Mouse (Mus musculus): ENCODE data around the gene Lrrk1. TPM values are rescaled to one million over a fixed set of nuclear protein-coding genes. Genes with fewer than 3 reads are reported as not detected.

Lrrk1 gene
- polyA plus RNA-seq (2014; fragmentation: Nextera tagmentation; extraction: Ambion mirVana): 2.9 and 3.2 TPM in 2 replicates

DNA sequence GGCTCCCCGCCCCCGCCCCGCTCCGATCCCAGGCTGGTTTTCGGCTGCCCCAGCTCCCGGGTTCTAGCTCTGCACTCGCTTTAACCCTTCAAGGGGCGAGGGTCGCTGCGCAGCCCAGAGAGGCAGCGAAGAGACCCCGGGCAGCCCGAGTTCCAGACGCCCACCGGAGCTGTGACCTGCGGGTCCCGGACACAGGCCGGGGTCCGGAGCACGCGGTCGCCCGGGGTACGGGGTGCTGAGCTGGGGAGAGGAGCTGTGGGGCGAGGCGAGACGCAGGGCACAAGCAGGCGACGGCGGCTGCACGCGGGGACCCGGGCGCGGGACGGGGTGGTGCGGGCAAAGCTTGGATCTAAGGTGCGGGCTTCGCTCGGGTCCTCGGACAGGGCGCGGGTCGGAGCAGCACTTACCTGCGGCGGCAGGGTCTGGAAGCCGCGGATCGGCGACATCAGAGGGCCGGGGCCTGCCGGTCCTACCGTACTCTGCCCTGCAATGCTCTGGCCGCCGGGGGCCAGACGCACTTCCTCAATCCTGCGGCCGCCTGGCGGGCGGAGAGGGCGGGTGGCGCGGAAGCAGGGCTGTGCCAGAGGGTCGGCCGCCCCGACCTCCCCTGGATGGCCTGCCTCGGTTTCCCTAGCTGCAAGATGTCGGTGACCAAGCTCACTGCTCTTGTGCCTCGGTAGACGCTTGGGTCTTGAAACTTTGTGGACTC lies at the start of gene Lrrk1:
Lrrk1 (minus strand) TSS at position 538 of the 709 bp plus-strand sequence.
- H3K4me1 ChIP-seq (replicated peaks; ENCODE audit: control insufficient read depth, insufficient read depth, low read length): 0 out of 2 replicates have a peak, but pooled peaks cover 2% of the 10 kb centered on the region
- no peaks in the 10 kb centered on the region for H3K36me3 ChIP-seq (ENCODE audit: control insufficient read depth, insufficient read depth, low read length)
- under 1% methylated on average over 69 of the region's 70 CpGs for WGBS
- peak within 1 kb of the TSS; percentile 99 for H3K4me2 ChIP-seq (replicated peaks; ENCODE audit: low read depth, low read length)
- peak within 1 kb of the TSS; percentile 55 for H3K4me3 ChIP-seq (ENCODE audit: low read depth, low read length)
- no peak within 1 kb of the TSS for H3K27ac ChIP-seq (ENCODE audit: low read depth, low read length)
- DNase-seq (ENCODE audit: low spot score): peak; percentile 80
- peak within 1 kb of the TSS; percentile 60 for H3K9ac ChIP-seq (ENCODE audit: low read depth, low read length)
- no peaks in the 10 kb centered on the region for H3K9me3 ChIP-seq (ENCODE audit: control insufficient read depth, low read length)
- H3K27me3 ChIP-seq (ENCODE audit: control insufficient read depth, insufficient read depth, low read length): peaks cover 7% of the 10 kb centered on the region; the same call in 1 of the 2 replicates
- peak; percentile 79 for ATAC-seq (ENCODE audit: low FRiP score)

DNA sequence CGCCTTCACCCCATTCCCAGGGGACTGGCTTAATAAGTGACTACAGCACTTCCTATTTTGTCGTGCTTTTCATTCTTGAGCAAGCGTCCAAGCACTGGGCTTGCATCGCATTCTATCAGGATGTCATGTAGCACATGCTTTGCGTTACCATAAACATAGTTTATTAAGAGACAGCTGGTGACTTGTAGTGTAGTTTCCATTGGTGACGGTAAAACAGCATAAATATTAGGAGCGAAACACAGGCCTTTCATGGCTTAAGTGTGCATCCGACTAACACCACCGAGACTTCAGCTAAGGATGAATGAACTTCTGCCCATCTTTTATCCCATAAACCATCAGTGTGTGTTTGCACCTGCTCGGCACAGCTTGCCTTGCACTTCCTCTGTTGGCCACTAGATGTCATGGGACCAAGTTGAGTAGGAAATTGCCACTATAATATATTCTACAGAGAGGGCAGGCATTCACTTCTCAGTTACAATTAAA lies 46.3 kb upstream of the Lrrk1 start:
- Histone ChIP-seq H3K27ac (ENCODE audit: low read depth, low read length) (no peak overlapping the region), H3K36me3 (ENCODE audit: control insufficient read depth, insufficient read depth, low read length) (no peaks in the 10 kb centered on the region), H3K4me1 (replicated peaks; ENCODE audit: control insufficient read depth, insufficient read depth, low read length) (no peaks in the 10 kb centered on the region), H3K27me3 (ENCODE audit: control insufficient read depth, insufficient read depth, low read length) (no peaks in the 10 kb centered on the region; the same call in 1 of the 2 replicates), H3K9me3 (ENCODE audit: control insufficient read depth, low read length) (no peaks in the 10 kb centered on the region), H3K4me2 (replicated peaks; ENCODE audit: low read depth, low read length) (no peak overlapping the region), H3K4me3 (ENCODE audit: low read depth, low read length) (no peak overlapping the region), H3K9ac (ENCODE audit: low read depth, low read length) (no peak overlapping the region)
- DNase-seq (ENCODE audit: low spot score): peak; percentile 77
- ATAC-seq (ENCODE audit: low FRiP score): no peak
- 53% methylated on average over 10 of the region's 10 CpGs for WGBS

DNA sequence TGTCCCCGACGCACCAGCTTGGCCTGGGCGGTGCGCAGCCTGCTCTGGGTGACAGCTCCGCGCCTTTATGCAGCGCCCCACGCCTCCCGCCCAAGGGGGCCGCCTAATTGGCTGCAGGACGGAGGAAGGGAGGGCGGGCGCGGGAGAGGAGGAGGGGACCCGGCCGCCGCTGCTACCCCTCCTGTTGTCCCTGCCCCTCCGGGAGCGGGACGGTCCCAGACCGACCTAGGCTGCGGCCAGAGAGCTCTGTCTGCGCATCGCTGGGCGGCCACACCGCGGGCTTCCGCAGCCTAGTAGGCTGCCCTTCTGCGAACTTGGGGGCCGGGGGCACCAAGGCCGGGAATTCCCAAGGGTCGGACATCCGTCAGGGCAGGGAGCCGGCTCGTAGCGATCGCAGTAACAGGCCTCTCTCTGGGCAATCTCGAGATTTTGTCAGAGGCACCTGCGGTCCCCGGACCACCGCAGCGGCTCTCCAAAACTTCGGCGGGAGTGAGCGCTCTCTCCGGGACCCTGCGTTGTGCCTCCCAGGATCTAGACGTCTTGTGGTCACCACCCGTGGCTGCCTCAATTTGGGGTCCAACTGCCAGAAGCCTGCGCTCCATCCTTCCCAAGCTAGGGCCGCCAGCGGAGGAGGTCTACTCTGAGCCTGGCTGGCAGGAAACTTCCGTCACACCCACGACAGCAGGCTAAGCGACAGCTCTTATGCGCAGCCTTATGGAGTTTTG lies 39.4 kb upstream of the Lrrk1 start, which contains the start of gene Aldh1a3:
Aldh1a3 (minus strand) TSS at position 81 of the 725 bp plus-strand sequence.
- Histone ChIP-seq H3K27me3 (ENCODE audit: control insufficient read depth, insufficient read depth, low read length) (peaks cover 48% of the 10 kb centered on the region), H3K9me3 (ENCODE audit: control insufficient read depth, low read length) (no peaks in the 10 kb centered on the region), H3K27ac (ENCODE audit: low read depth, low read length) (no peak within 1 kb of the TSS), H3K4me3 (ENCODE audit: low read depth, low read length) (peak within 1 kb of the TSS; percentile 39), H3K4me2 (replicated peaks; ENCODE audit: low read depth, low read length) (peak within 1 kb of the TSS; percentile 95), H3K4me1 (replicated peaks; ENCODE audit: control insufficient read depth, insufficient read depth, low read length) (peaks cover 4% of the 10 kb centered on the region; the same call in 1 of the 2 replicates), H3K9ac (ENCODE audit: low read depth, low read length) (peak within 1 kb of the TSS; percentile 33; the same call in 1 of the 2 replicates), H3K36me3 (ENCODE audit: control insufficient read depth, insufficient read depth, low read length) (no peaks in the 10 kb centered on the region)
- under 1% methylated on average over 56 of the region's 56 CpGs for WGBS
- ATAC-seq (ENCODE audit: low FRiP score): peak; percentile 86
- DNase-seq (ENCODE audit: low spot score): peak; percentile 69

DNA sequence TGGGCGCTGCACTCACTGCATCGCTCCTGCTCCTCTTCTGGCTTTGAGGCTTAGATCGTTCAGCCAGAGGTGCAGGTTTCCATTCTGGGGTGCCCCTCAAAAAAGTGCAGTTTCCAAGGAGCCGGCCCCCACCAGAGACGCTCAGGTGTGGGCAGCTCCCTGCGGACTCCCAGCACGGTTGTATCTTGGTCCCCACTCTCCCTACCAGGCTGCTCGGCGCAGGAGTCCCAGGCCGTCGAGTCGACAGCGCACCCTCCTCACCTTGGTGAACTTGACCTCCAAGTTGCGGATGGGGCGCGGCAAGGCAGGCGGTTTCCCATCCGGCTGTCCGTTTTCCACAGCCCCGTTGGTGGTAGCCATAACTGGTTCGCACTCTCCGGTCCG lies 38.9 kb upstream of the Lrrk1 start:
- ATAC-seq (ENCODE audit: low FRiP score) (peak; percentile 41; the same call in 1 of the 2 replicates), DNase-seq (ENCODE audit: low spot score) (no peak)
- Histone ChIP-seq H3K27ac (ENCODE audit: low read depth, low read length) (no peak overlapping the region), H3K9me3 (ENCODE audit: control insufficient read depth, low read length) (no peaks in the 10 kb centered on the region), H3K36me3 (ENCODE audit: control insufficient read depth, insufficient read depth, low read length) (no peaks in the 10 kb centered on the region), H3K4me1 (replicated peaks; ENCODE audit: control insufficient read depth, insufficient read depth, low read length) (peaks cover 4% of the 10 kb centered on the region; the same call in 1 of the 2 replicates), H3K4me3 (ENCODE audit: low read depth, low read length) (peak overlapping the region; percentile 39), H3K9ac (ENCODE audit: low read depth, low read length) (no peak overlapping the region), H3K27me3 (ENCODE audit: control insufficient read depth, insufficient read depth, low read length) (peaks cover 48% of the 10 kb centered on the region), H3K4me2 (replicated peaks; ENCODE audit: low read depth, low read length) (peak overlapping the region; percentile 95)
- 0% methylated on average over 23 of the region's 23 CpGs for WGBS

DNA sequence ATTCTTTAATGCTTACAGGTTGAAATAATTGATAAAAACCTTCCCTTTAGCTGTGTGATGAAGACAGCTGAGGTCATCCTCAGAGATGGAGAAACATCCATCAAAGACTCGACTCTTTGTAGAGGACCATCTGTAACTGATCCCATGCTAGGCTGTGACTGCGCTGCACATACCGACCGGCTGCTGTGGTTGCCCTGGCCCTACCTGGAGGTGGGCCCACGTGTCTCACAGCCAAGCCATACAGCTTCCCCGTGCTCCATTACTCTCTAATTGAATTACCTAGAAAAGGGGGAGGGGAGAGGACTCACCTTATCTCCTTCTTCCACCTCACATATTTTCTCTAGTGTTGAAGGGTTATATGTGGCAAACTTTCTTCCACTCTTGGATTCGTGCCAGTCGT lies 33.8 kb upstream of the Lrrk1 start:
- H3K9ac ChIP-seq (ENCODE audit: low read depth, low read length): no peak overlapping the region
- 72% methylated on average over 8 of the region's 8 CpGs for WGBS
- H3K36me3 ChIP-seq (ENCODE audit: control insufficient read depth, insufficient read depth, low read length): no peaks in the 10 kb centered on the region
- no peak for ATAC-seq (ENCODE audit: low FRiP score)
- H3K4me1 ChIP-seq (replicated peaks; ENCODE audit: control insufficient read depth, insufficient read depth, low read length): peaks cover under 1% of the 10 kb centered on the region; the same call in 1 of the 2 replicates
- peaks cover 25% of the 10 kb centered on the region for H3K27me3 ChIP-seq (ENCODE audit: control insufficient read depth, insufficient read depth, low read length)
- no peak overlapping the region for H3K4me2 ChIP-seq (replicated peaks; ENCODE audit: low read depth, low read length)
- no peak overlapping the region for H3K27ac ChIP-seq (ENCODE audit: low read depth, low read length)
- no peak overlapping the region for H3K4me3 ChIP-seq (ENCODE audit: low read depth, low read length)
- DNase-seq (ENCODE audit: low spot score): no peak
- no peaks in the 10 kb centered on the region for H3K9me3 ChIP-seq (ENCODE audit: control insufficient read depth, low read length)

DNA sequence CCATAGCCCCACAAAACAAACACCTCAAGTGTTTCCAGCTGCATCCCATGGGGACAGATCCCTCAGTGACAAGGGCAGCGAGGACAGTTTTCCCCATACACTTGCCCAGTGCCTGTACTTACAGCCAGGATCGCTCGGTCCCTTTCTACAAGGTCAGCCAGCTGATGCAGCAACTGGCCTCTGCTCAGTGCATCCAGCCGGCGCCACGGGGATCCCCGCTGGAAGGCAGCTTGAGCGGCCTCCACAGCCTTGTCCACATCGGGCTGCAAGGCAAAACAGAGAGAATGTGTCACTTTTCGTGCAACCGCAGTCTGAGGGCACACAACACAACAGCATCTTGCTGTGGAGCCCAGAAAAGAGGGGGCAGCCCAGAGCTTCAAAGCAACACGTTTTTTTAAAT lies 30.8 kb upstream of the Lrrk1 start:
- no peak for DNase-seq (ENCODE audit: low spot score)
- no peaks in the 10 kb centered on the region for H3K27me3 ChIP-seq (ENCODE audit: control insufficient read depth, insufficient read depth, low read length)
- no peaks in the 10 kb centered on the region for H3K36me3 ChIP-seq (ENCODE audit: control insufficient read depth, insufficient read depth, low read length)
- no peak overlapping the region for H3K4me2 ChIP-seq (replicated peaks; ENCODE audit: low read depth, low read length)
- no peaks in the 10 kb centered on the region for H3K9me3 ChIP-seq (ENCODE audit: control insufficient read depth, low read length)
- no peak overlapping the region for H3K27ac ChIP-seq (ENCODE audit: low read depth, low read length)
- H3K4me3 ChIP-seq (ENCODE audit: low read depth, low read length): no peak overlapping the region
- no peaks in the 10 kb centered on the region for H3K4me1 ChIP-seq (replicated peaks; ENCODE audit: control insufficient read depth, insufficient read depth, low read length)
- WGBS: 60% methylated on average over 12 of the region's 12 CpGs
- H3K9ac ChIP-seq (ENCODE audit: low read depth, low read length): no peak overlapping the region
- no peak for ATAC-seq (ENCODE audit: low FRiP score)

DNA sequence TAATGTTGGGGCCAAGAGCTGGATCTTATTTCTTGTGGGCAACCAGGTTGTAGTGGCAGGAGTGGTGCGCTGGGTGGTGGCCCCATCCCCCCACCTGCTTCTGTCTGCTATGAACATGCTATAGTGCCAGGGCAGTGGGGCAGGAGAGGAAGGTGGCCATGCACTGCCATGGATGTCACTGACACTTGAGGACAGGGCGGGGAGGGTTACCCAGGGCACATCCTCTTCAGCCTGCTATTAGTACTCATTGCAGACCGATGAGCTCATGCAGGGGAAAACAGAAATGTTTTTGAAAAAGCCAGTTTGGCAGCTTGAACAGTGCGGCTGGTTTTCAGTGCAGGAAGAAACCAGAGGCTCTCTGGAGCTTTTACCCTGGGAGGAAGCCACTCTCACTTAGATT lies 28.7 kb upstream of the Lrrk1 start:
- WGBS: 84% methylated on average over 4 of the region's 4 CpGs
- Histone ChIP-seq H3K36me3 (ENCODE audit: control insufficient read depth, insufficient read depth, low read length) (no peaks in the 10 kb centered on the region), H3K4me3 (ENCODE audit: low read depth, low read length) (no peak overlapping the region), H3K27ac (ENCODE audit: low read depth, low read length) (no peak overlapping the region), H3K4me2 (replicated peaks; ENCODE audit: low read depth, low read length) (no peak overlapping the region), H3K27me3 (ENCODE audit: control insufficient read depth, insufficient read depth, low read length) (no peaks in the 10 kb centered on the region), H3K4me1 (replicated peaks; ENCODE audit: control insufficient read depth, insufficient read depth, low read length) (no peaks in the 10 kb centered on the region), H3K9me3 (ENCODE audit: control insufficient read depth, low read length) (no peaks in the 10 kb centered on the region), H3K9ac (ENCODE audit: low read depth, low read length) (no peak overlapping the region)
- ATAC-seq (ENCODE audit: low FRiP score): no peak
- no peak for DNase-seq (ENCODE audit: low spot score)

DNA sequence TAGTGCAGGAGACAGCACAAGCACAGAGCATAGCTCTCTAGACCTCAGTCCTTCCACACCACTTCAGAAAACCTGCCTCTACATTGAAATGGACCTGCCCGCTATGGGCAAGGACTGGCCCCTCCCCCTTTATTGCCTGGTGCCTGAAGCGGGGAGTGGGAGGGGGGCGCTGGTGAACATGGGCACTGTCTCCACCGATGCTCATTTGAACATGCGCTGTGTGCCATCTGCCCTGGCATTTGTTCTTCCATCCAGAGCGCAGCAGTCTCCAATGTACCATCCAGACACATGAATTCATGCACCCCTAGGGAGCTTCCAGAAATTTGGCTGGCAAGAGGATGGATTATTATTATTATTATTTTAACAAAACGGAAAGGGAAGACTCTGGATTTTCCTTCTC lies 24.9 kb upstream of the Lrrk1 start:
- H3K27me3 ChIP-seq (ENCODE audit: control insufficient read depth, insufficient read depth, low read length): no peaks in the 10 kb centered on the region
- H3K4me1 ChIP-seq (replicated peaks; ENCODE audit: control insufficient read depth, insufficient read depth, low read length): no peaks in the 10 kb centered on the region
- no peak overlapping the region for H3K4me3 ChIP-seq (ENCODE audit: low read depth, low read length)
- 82% methylated on average over 7 of the region's 7 CpGs for WGBS
- H3K36me3 ChIP-seq (ENCODE audit: control insufficient read depth, insufficient read depth, low read length): no peaks in the 10 kb centered on the region
- H3K4me2 ChIP-seq (replicated peaks; ENCODE audit: low read depth, low read length): no peak overlapping the region
- ATAC-seq (ENCODE audit: low FRiP score) (no peak), DNase-seq (ENCODE audit: low spot score) (no peak)
- H3K9ac ChIP-seq (ENCODE audit: low read depth, low read length): no peak overlapping the region
- no peaks in the 10 kb centered on the region for H3K9me3 ChIP-seq (ENCODE audit: control insufficient read depth, low read length)
- no peak overlapping the region for H3K27ac ChIP-seq (ENCODE audit: low read depth, low read length)
